Mouse (Mus musculus): ENCODE data around the gene Banf2. TPM values are rescaled to one million over a fixed set of nuclear protein-coding genes. Genes with fewer than 3 reads are reported as not detected.

Gene Banf2
- polyA plus RNA-seq (2015; fragmentation: Illumina TruSeq; extraction: RNeasy Lipid Tissue Mini Kit (QIAGEN cat#74804); ENCODE audit: insufficient read depth, low read depth, low replicate concordance) = not detected

DNA sequence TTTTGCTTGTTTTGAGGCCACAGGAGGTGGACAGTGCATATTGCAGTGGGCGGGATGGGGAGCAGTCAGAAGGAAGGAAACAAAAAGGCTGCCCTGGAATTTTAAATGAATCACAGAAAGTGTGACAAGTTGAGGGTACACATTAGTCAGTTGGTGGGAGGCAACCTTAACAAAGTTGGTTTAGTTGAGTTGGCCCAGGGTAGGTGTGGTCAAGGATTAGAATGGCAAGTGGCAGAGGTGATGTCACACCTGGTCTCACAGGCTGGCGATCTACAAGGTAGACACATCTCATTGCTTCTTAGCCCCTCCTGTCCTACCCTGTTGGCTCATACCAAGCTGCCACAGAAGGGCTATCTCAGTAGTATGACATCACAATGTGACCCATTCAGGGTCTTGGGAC, at the start of gene Banf2:
Banf2 (plus strand) TSS at position 396 of the 400 bp plus-strand sequence.

DNA sequence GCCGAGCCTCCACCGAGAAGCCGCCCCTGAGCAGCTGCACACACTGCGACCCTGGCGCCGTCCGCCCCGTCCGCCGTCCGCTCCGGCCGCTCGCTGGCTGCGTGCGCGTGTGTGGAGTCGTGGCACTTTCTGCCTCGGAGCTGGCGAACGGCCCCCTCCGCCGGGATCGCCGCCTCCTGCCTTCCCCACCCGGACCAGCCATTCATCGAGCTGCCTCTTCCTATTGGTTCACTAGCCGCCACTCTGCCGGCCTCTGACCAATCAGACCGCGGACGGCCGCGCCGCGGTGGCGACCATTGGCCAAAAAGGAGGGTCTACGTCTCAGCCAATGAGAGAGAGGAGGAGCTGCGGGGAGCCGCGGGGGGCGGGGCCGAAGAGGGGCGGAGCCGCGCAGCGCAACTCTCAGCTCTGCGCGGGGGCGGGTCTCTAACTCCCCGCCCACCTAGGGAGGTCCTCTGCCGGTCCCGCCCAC, 21.7 kb upstream of the Banf2 start, which contains the start of gene Rrbp1:
Rrbp1 (minus strand) TSS at position 184 of the 472 bp plus-strand sequence.

Other genes starting within 250 kb of the Banf2 start
- gene Bfsp1, start 169.9 kb upstream of the Banf2 start, polyA plus RNA-seq (2015; fragmentation: Illumina TruSeq; extraction: RNeasy Lipid Tissue Mini Kit (QIAGEN cat#74804); ENCODE audit: insufficient read depth, low read depth, low replicate concordance) = not detected
- gene Dstn, start 117.7 kb upstream of the Banf2 start, polyA plus RNA-seq (2015; fragmentation: Illumina TruSeq; extraction: RNeasy Lipid Tissue Mini Kit (QIAGEN cat#74804); ENCODE audit: insufficient read depth, low read depth, low replicate concordance) = 78.6 TPM
- 379 TPM for gene Rrbp1, start 21.8 kb upstream of the Banf2 start, polyA plus RNA-seq (2015; fragmentation: Illumina TruSeq; extraction: RNeasy Lipid Tissue Mini Kit (QIAGEN cat#74804); ENCODE audit: insufficient read depth, low read depth, low replicate concordance)
- gene Mgme1, start 237.6 kb downstream of the Banf2 start, polyA plus RNA-seq (2015; fragmentation: Illumina TruSeq; extraction: RNeasy Lipid Tissue Mini Kit (QIAGEN cat#74804); ENCODE audit: insufficient read depth, low read depth, low replicate concordance) = 2.7 TPM
- 31.0 TPM for gene Snx5, start 237.8 kb downstream of the Banf2 start, polyA plus RNA-seq (2015; fragmentation: Illumina TruSeq; extraction: RNeasy Lipid Tissue Mini Kit (QIAGEN cat#74804); ENCODE audit: insufficient read depth, low read depth, low replicate concordance)